Mouse (Mus musculus) hindbrain, embryonic 14.5 days (tissue): Measurements from ENCODE around the gene Mylk. TPM values are rescaled to one million over a fixed set of nuclear protein-coding genes. Genes with fewer than 3 reads are reported as not detected.

Experiments
- ATAC-seq: fragments of 200-750 bp; cut with Nextera tagmentation; 2 replicates; pipeline ENCODE4 v1.8.0; 2017; ENCODE audit warnings: moderate number of reproducible peaks, mild to moderate bottlenecking, moderate TSS enrichment, moderate library complexity; ENCODE audit not compliant: low FRiP score
- DNase-seq: peaks from one replicate; pipeline ENCODE4 v3.0.0-alpha.2; 2015; ENCODE audit warnings: low spot score
- H3K27ac ChIP-seq: fragments of 300-500 bp; sonication (generic); 2 replicates; pipeline ENCODE4 v1.5.1; 2014; ENCODE audit warnings: mild to moderate bottlenecking, moderate library complexity
- H3K27me3 ChIP-seq: fragments of 300-500 bp; sonication (generic); 2 replicates; pipeline ENCODE4 v1.6.1; 2014; ENCODE audit warnings: mild to moderate bottlenecking, low read length, mixed read lengths; ENCODE audit not compliant: control insufficient read depth, insufficient read depth
- H3K36me3 ChIP-seq: fragments of 300-500 bp; sonication (generic); replicated peaks from 2 replicates; pipeline ENCODE4 v1.6.1; 2014; ENCODE audit not compliant: control insufficient read depth, insufficient read depth
- H3K4me1 ChIP-seq: fragments of 300-500 bp; sonication (generic); replicated peaks from 2 replicates; pipeline ENCODE4 v1.6.1; 2014; ENCODE audit warnings: antibody characterized with exemption, low read length, mixed read lengths; ENCODE audit not compliant: control insufficient read depth, insufficient read depth
- H3K4me2 ChIP-seq: fragments of 300-500 bp; sonication (generic); replicated peaks from 2 replicates; pipeline ENCODE4 v1.6.1; 2014; ENCODE audit warnings: mild to moderate bottlenecking, moderate library complexity
- H3K4me3 ChIP-seq: fragments of 300-500 bp; sonication (generic); replicated peaks from 2 replicates; pipeline ENCODE4 v1.5.1; 2014; ENCODE audit warnings: mild to moderate bottlenecking, low read length
- H3K9ac ChIP-seq: fragments of 300-500 bp; sonication (generic); 2 replicates; pipeline ENCODE4 v1.6.1; 2014
- H3K9me3 ChIP-seq: fragments of 300-500 bp; sonication (generic); 2 replicates; pipeline ENCODE4 v1.6.1; 2016; ENCODE audit warnings: low read length; ENCODE audit not compliant: control insufficient read depth
- WGBS: fragments of 180-500 bp; shearing (Covaris S2); extraction: QIAGEN DNeasy Blood & Tissue Kit; methylation state at CpG from one replicate; pipeline ENCODE4 v1.1.7; 2014; 5-methylcytosine and 5-hydroxymethylcytosine counted together
- polyA plus RNA-seq: library from polyadenylated mRNA; unstranded; fragments of >200 nt; fragmentation: Nextera tagmentation; extraction: Ambion mirVana; gene quantifications from 2 replicates; pipeline ENCODE4 v1.2.1, GENCODE M21; 2014

The Mylk gene
- polyA plus RNA-seq, 1 experiment from 2014 or later, result 5.0 TPM

DNA sequence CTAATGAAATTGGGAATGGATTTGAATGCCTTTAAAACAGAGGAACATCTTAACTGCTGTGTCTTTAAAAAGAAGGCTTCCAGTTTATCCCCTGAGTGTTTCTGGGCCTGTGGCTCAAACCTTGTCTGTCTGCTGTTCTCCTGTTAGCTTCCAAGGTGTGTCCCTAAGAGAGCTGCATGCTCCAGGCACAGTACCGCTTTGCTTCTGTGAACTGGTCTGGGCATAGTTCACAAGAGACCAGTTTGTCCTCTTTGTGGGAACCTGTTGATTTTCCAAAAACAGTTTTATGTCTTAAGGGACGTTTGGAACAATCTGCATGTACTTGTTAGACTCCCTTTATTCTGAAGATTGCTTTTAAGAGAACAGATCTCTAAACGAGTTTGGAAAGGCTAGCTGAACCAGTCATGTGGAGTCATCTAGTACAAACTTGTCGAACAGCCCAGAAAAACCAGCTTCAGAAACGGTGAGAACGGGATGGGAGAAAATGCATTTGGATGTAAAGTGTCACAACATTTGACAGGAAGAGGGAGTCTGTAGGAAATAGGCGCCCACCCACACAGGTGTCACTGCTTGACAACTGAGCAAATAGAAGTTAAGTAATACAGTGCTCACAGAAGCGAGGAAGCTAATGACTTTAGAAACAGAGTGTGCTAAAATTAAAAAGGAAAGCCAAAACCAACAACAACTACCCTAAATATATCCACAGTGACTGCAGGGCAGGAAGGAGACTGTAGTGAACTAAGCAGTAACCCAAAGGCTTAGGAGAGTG lies 289.0 kb downstream of the Mylk start:
- WGBS, result 86% methylated on average over 8 of the region's 8 CpGs
- ATAC-seq, result no peak
- Histone ChIP-seq H3K4me2 (no peak overlapping the region), H3K4me3 (no peak overlapping the region), H3K9me3 (no peaks in the 10 kb centered on the region), H3K4me1 (no peaks in the 10 kb centered on the region), H3K36me3 (peaks cover 29% of the 10 kb centered on the region), H3K27me3 (no peaks in the 10 kb centered on the region), H3K27ac (no peak overlapping the region), H3K9ac (no peak overlapping the region)
- DNase-seq, result no peak

DNA sequence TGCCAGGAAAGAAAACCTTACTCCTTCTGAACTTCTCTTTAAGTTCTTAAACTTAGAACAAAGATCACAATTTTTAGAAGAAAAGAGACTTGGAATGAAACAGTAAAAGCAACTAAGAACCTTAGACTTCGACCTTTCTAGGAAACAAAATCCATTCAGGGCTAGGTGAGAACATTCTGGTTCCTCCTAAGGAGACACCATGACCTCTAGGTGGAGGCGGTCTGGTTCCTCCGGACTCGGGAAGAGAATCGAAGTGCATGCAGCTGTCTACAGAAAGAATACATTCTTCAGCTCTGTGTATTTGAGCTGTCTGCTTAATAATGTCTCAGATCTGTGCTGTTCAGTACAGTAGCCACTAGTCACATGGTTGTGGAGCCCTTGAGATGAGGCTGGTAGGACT lies 290.0 kb downstream of the Mylk start:
- H3K9me3 ChIP-seq, result no peaks in the 10 kb centered on the region

DNA sequence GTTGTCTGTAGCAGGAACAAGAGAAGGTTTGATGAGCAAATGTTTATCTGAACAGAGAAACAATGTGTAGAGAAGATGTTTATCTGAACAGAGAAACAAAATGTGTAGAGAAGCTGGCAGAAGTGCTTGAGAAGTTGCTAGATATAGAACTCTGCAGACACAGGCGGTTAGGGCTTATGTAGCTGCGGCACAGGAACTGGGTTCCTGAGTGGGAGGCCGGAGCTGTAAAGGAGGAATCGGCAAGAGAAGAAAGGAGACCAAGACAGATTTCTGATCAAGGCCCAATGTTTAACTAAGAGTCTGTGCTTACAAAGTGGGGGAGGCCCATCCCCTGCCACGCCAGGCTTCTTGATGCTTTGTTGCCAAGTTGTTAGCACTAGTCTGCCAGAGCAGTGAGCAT lies 291.7 kb downstream of the Mylk start:
- ATAC-seq (no peak), DNase-seq (no peak)
- Histone ChIP-seq H3K27me3 (no peaks in the 10 kb centered on the region), H3K36me3 (peaks cover 31% of the 10 kb centered on the region), H3K4me2 (no peak overlapping the region), H3K9ac (no peak overlapping the region), H3K4me3 (no peak overlapping the region), H3K27ac (no peak overlapping the region), H3K4me1 (no peaks in the 10 kb centered on the region), H3K9me3 (no peaks in the 10 kb centered on the region)
- 91% methylated on average over 5 of the region's 5 CpGs for WGBS

More for the DNA sequence above, 290.0 kb downstream of the Mylk start:
- no peaks in the 10 kb centered on the region for H3K4me1 ChIP-seq
- DNase-seq (no peak), ATAC-seq (no peak)
- peaks cover 26% of the 10 kb centered on the region for H3K36me3 ChIP-seq
- H3K9ac ChIP-seq, result no peak overlapping the region
- no peak overlapping the region for H3K4me3 ChIP-seq
- H3K27ac ChIP-seq, result no peak overlapping the region
- no peaks in the 10 kb centered on the region for H3K27me3 ChIP-seq
- WGBS, result 98% methylated on average over 5 of the region's 5 CpGs
- H3K4me2 ChIP-seq, result no peak overlapping the region

DNA sequence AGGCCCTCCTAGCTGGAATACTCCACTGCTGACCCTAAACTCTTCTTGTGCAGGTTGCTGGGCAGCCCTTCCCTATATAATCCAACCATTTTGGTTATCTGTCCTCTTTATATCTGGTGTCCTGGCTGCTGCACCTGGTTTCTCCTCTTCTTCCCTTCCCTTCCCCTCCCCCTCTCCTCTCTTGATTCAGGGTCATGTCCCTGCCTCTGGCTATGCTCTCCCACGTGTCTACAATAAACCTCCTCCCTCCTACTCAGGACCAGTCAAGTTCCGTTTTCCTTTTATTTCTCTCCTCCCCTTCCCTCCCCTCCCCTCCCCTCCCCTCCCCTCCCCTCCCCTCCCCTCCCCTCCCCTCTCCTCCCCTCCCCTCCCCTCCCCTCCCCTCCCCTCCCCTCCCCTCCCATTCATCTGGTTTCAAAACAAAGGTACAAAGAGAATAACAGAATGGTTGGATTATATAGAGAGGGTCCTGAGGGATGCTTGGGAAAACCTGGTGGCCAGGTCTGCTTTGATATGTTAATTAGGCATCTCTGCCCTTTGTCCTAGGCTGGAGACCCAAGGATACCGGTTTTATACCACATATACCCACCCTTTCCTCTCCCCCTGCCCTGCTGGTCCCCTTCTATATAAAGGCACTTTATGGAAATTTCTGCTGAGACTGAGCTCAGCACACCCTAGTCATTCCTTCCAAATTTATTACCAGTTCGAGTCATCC lies 293.5 kb downstream of the Mylk start:
- no peaks in the 10 kb centered on the region for H3K4me1 ChIP-seq
- WGBS, result 13% methylated on average over 4 of the region's 4 CpGs
- H3K9me3 ChIP-seq, result no peaks in the 10 kb centered on the region
- DNase-seq, result no peak
- H3K27ac ChIP-seq, result no peak overlapping the region
- no peaks in the 10 kb centered on the region for H3K27me3 ChIP-seq
- H3K36me3 ChIP-seq, result peaks cover 21% of the 10 kb centered on the region
- ATAC-seq, result no peak
- no peak overlapping the region for H3K9ac ChIP-seq
- no peak overlapping the region for H3K4me3 ChIP-seq
- no peak overlapping the region for H3K4me2 ChIP-seq

DNA sequence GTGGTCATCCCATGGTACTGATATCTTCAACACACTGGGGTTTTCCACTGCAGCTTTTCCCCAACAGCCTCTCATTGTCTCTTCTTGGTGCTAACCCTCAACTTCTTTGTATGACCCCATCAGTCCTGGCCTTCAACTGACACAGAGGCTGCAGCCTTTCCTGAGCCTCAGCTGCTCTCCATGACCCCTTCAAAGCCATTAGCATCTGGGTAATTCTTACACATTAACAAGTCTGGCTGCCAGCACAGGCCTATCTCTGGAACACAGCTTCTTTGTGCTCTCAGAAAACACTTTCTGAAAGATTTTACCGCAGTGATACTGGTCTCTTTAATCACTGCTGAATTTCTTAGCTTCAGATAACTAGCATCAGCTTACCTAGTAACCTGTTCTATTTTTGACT lies 295.1 kb downstream of the Mylk start:
- peaks cover 15% of the 10 kb centered on the region; the same call in 1 of the 2 replicates for H3K36me3 ChIP-seq
- no peak overlapping the region for H3K9ac ChIP-seq
- no peaks in the 10 kb centered on the region for H3K9me3 ChIP-seq
- no peak overlapping the region for H3K4me2 ChIP-seq
- no peaks in the 10 kb centered on the region for H3K27me3 ChIP-seq
- H3K27ac ChIP-seq, result no peak overlapping the region
- 46% methylated on average over 1 of the region's 1 CpGs for WGBS
- ATAC-seq (no peak), DNase-seq (no peak)
- no peak overlapping the region for H3K4me3 ChIP-seq
- no peaks in the 10 kb centered on the region for H3K4me1 ChIP-seq

DNA sequence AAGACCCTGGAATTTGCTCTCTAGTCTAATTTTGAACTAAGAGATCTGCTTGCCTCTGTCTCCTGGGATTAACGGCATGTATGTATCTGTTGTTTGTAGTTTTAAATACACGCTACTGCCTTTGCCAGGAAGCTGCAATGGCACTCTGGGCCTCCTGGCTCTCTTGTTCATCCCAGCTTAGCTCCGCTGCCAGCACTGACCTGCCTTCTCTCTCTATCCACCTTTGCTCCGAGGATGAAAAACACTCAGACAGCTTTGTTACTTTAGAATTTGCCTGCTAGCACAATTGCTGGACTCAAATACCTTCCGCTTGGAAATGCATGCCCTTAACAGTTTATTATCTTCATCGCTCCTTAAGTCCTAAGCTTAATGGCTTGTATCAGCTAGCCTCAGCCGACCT lies 296.0 kb downstream of the Mylk start:
- no peaks in the 10 kb centered on the region for H3K4me1 ChIP-seq
- no peak overlapping the region for H3K4me2 ChIP-seq
- no peak for ATAC-seq
- no peak overlapping the region for H3K27ac ChIP-seq
- H3K4me3 ChIP-seq, result no peak overlapping the region
- WGBS, result 88% methylated on average over 7 of the region's 7 CpGs
- no peaks in the 10 kb centered on the region for H3K27me3 ChIP-seq
- H3K9me3 ChIP-seq, result no peaks in the 10 kb centered on the region
- DNase-seq, result no peak
- H3K36me3 ChIP-seq, result peaks cover 14% of the 10 kb centered on the region; the same call in 1 of the 2 replicates
- H3K9ac ChIP-seq, result no peak overlapping the region

DNA sequence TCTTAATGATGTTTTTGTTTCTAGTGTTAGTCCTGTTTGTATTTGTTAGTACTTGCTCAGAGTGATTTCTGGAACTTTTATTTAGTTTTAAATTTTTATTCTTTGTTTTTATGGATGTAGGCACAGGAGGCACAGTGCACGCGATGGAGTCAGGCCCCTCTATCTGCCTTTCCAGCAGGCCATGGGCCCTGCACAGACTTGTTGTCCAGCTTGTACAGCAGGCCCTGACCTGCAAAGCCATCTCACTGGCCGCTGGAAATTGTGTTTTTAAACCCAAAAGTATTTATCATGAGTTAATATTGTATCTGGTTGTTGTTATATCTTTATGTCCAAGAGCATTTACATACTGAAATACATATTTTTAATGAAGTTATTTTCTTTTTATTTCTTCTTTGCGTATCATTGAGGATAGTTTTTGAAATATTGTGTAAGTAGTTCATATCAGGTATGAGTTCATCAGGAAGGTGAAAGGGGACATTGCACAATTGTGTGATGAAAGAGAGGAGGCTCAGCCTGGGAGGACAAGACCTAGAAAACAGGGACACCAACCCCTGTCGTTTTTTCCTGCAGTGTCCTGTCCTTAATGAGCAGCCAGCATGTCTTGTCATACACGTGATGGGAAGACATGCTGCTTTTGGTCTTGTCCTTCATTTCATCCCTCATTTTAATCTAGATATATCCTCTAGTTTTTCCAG lies 301.2 kb downstream of the Mylk start:
- ATAC-seq, result no peak
- no peak overlapping the region for H3K4me2 ChIP-seq
- 87% methylated on average over 6 of the region's 6 CpGs for WGBS

DNA sequence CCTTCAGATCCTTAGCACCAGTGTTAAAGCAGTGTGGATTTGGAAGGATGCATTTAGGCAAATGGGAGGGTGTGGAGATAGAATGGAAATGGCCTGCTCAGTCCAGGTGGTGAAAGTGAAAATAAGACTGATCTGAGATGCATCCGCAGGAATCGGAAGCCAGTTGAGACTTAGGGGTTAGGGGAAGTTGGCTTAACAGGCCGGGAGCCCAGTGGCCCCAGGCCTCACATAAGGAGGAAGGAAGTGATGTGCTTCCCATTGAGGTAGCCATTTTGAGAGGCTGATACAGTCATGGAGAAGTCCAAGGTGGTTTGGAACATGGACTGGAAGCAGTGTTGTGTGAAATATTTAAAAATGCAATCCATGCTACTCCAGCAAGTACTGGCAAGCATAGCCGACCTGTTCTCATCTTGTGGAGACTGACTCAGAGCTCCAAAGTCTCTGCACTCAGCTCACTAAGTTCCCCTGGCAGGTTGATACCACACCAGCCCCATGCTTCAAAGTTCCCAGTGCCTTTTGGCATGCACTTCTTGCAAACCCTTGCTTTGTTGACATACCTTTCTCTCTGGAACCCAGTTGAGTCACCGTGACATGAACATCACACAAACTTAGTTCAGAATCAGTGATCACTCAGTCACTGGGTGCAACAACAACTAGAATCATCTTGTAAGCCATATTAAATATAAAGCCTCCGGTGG lies 302.4 kb downstream of the Mylk start:
- Histone ChIP-seq H3K27ac (no peak overlapping the region), H3K9ac (no peak overlapping the region), H3K4me1 (no peaks in the 10 kb centered on the region; the same call in 1 of the 2 replicates), H3K9me3 (no peaks in the 10 kb centered on the region), H3K4me3 (no peak overlapping the region), H3K36me3 (no peaks in the 10 kb centered on the region), H3K4me2 (no peak overlapping the region), H3K27me3 (no peaks in the 10 kb centered on the region)
- ATAC-seq, result no peak
- DNase-seq, result no peak
- 96% methylated on average over 6 of the region's 6 CpGs for WGBS

More for the DNA sequence above, 301.2 kb downstream of the Mylk start:
- H3K27me3 ChIP-seq, result no peaks in the 10 kb centered on the region
- no peak overlapping the region for H3K4me3 ChIP-seq
- H3K4me1 ChIP-seq, result no peaks in the 10 kb centered on the region; the same call in 1 of the 2 replicates
- DNase-seq, result no peak
- no peak overlapping the region for H3K27ac ChIP-seq
- H3K9ac ChIP-seq, result no peak overlapping the region
- H3K9me3 ChIP-seq, result no peaks in the 10 kb centered on the region
- H3K36me3 ChIP-seq, result no peaks in the 10 kb centered on the region

DNA sequence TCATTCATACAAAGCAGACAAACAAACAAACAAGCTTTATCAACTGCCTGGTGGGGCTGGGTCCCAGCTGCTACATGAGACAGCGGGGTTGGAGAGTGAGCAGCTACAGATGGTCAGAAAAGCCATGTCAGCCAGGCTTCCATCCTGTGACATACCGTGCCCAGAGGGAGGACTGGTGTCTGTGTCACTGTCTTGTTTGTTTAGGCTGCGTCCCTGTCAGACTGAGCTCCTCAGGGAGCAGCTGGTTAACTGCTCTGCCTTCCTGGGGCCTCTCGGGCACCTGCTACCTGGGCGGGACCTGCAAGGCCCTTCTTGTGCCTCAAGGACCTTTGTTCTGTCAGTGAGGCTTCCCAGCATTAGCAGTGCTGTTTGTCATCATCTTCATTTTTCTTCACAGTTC lies 306.1 kb downstream of the Mylk start:
- no peak overlapping the region for H3K9ac ChIP-seq
- no peak; the same call in 1 of the 2 replicates for ATAC-seq
- H3K4me2 ChIP-seq, result no peak overlapping the region
- no peaks in the 10 kb centered on the region for H3K36me3 ChIP-seq
- WGBS, result 25% methylated on average over 5 of the region's 5 CpGs
- no peaks in the 10 kb centered on the region; the same call in 1 of the 2 replicates for H3K4me1 ChIP-seq
- H3K27ac ChIP-seq, result 0 out of 2 replicates have a peak overlapping the region, but pooled peaks have one; percentile 47
- H3K27me3 ChIP-seq, result no peaks in the 10 kb centered on the region
- H3K9me3 ChIP-seq, result no peaks in the 10 kb centered on the region
- H3K4me3 ChIP-seq, result no peak overlapping the region
- no peak for DNase-seq
